Mouse (Mus musculus): Measurements from ENCODE around the gene Gsto2.
"Not testable (repeated sequence)": the region's sequence is repeated elsewhere in the genome, so short reads cannot be mapped to it uniquely, and the experiment has no call there.

GRCm38 (mm10) chr19:47852131-47852530 is 13.2 kb upstream of the Gsto2 start:
- not testable (repeated sequence) for TF ChIP-seq CTCF (IDR thresholded peaks at IDR 0.05); POLR2A (IDR thresholded peaks at IDR 0.05; ENCODE audit: insufficient read depth, low read depth, low read length); EP300 (IDR thresholded peaks at IDR 0.05; ENCODE audit: insufficient read depth, low read depth, low read length)
